Mouse (Mus musculus): ENCODE results near the gene Cep295. TPM values are rescaled to one million over a fixed set of nuclear protein-coding genes. Genes with fewer than 3 reads are reported as not detected.
"Not testable (repeated sequence)": the region's sequence is repeated elsewhere in the genome, so short reads cannot be mapped to it uniquely, and the experiment has no call there.

Cep295 gene
- polyA plus RNA-seq, 1 experiment from 2014 or later: 14.1 TPM

DNA sequence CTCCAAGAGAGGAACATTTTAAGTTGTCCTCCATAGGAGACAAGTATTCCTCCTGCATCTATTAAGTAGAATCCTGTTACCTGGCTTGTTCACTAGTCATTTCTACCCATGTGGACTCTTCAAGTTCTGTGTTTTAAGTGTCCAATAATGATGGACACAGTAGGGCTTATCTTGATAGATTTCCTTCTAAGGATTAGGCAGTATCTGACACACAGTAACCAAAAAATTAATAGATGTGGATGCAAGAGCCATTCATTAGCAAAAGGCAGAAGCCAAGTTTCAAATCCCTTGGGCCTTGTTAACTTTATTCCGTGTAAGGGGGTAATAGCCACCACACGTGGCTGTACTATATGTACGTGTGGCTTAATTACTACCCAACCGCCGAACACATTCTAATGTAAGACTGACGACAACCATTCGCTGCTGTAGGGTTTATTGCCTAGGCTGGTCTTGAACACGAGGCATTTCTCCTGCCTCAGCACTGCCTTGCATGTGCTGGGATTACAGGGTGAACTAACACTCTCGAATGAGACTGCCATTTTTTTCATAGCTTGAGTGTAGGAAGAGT, 588 bp downstream of the Cep295 start:
- DNase-seq (ENCODE audit: low spot score) (peak; percentile 32), ATAC-seq (ENCODE audit: low read depth) (peak; percentile 45; the same call in 1 of the 2 replicates)
- H3K36me3 ChIP-seq (ENCODE audit: control insufficient read depth, insufficient read depth, low read length): peaks cover 9% of the 10 kb centered on the region
- no peaks in the 10 kb centered on the region for H3K9me3 ChIP-seq (ENCODE audit: control insufficient read depth, low read length)
- under 1% methylated on average over 9 of the region's 9 CpGs for WGBS
- peak overlapping the region; percentile 90 for H3K4me3 ChIP-seq (ENCODE audit: low read depth, low read length)
- no peaks in the 10 kb centered on the region for H3K27me3 ChIP-seq (replicated peaks; ENCODE audit: control insufficient read depth, insufficient read depth, low read length)
- peak overlapping the region; percentile 78 for H3K4me2 ChIP-seq (ENCODE audit: low read depth, low read length)
- peaks cover 9% of the 10 kb centered on the region for H3K4me1 ChIP-seq (ENCODE audit: control insufficient read depth, insufficient read depth, low read length)
- H3K9ac ChIP-seq (ENCODE audit: low read depth, low read length): peak overlapping the region; percentile 91
- peak overlapping the region; percentile 81 for H3K27ac ChIP-seq (replicated peaks; ENCODE audit: low read depth, low read length)

DNA sequence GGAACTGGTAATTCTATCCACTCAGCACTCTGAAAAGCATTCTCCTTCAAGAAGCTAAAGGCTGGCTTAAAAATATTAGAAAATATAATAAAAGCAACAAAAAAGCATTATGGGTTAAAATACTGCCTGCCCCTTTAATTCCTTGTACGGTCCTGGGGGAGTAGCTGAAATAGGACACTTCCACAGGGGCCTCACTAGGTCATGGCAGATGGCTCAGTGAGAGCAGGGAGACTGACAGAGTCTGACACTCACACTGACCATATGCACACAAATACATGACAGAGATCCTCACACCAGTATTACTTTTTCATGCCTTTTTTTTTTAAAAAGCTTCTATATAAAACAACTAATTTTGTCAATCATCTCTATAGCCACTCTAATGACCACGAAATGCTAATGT, 7.7 kb downstream of the Cep295 start:
- Histone ChIP-seq H3K36me3 (ENCODE audit: control insufficient read depth, insufficient read depth, low read length) (peaks cover 63% of the 10 kb centered on the region), H3K9me3 (ENCODE audit: control insufficient read depth, low read length) (no peaks in the 10 kb centered on the region), H3K4me3 (ENCODE audit: low read depth, low read length) (no peak overlapping the region), H3K4me1 (ENCODE audit: control insufficient read depth, insufficient read depth, low read length) (no peaks in the 10 kb centered on the region), H3K4me2 (ENCODE audit: low read depth, low read length) (no peak overlapping the region), H3K9ac (ENCODE audit: low read depth, low read length) (no peak overlapping the region), H3K27me3 (replicated peaks; ENCODE audit: control insufficient read depth, insufficient read depth, low read length) (no peaks in the 10 kb centered on the region), H3K27ac (replicated peaks; ENCODE audit: low read depth, low read length) (no peak overlapping the region)
- WGBS: 55% methylated on average over 2 of the region's 2 CpGs
- DNase-seq (ENCODE audit: low spot score) (peak; percentile 7), ATAC-seq (ENCODE audit: low read depth) (peak; percentile 72; the same call in 1 of the 2 replicates)

DNA sequence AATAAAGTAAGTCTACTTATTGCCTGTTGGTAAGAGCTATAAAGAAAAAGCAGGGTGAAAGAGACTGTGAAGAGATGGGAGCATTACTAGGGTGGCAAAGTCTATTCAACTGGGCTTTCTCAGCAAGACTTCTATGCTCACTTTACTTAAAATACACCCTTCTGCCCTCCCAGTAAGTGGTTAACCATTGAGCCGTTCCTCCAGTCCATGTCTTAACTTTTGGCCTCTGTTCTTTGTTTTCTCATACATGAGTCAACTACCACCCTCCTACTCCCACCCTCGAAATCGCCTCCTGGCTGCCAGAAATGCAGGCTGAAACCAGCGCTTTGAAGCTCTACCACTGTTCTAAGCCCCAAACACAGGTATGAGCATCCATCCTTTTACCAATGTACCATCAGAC, 19.8 kb downstream of the Cep295 start:
- Histone ChIP-seq H3K4me1 (ENCODE audit: control insufficient read depth, insufficient read depth, low read length) (no peaks in the 10 kb centered on the region), H3K4me2 (ENCODE audit: low read depth, low read length) (no peak overlapping the region), H3K9ac (ENCODE audit: low read depth, low read length) (no peak overlapping the region), H3K27me3 (replicated peaks; ENCODE audit: control insufficient read depth, insufficient read depth, low read length) (no peaks in the 10 kb centered on the region), H3K4me3 (ENCODE audit: low read depth, low read length) (no peak overlapping the region), H3K36me3 (ENCODE audit: control insufficient read depth, insufficient read depth, low read length) (peaks cover 92% of the 10 kb centered on the region), H3K9me3 (ENCODE audit: control insufficient read depth, low read length) (no peaks in the 10 kb centered on the region), H3K27ac (replicated peaks; ENCODE audit: low read depth, low read length) (no peak overlapping the region)
- ATAC-seq (ENCODE audit: low read depth): no peak
- DNase-seq (ENCODE audit: low spot score): no peak
- WGBS: 92% methylated on average over 4 of the region's 4 CpGs

DNA sequence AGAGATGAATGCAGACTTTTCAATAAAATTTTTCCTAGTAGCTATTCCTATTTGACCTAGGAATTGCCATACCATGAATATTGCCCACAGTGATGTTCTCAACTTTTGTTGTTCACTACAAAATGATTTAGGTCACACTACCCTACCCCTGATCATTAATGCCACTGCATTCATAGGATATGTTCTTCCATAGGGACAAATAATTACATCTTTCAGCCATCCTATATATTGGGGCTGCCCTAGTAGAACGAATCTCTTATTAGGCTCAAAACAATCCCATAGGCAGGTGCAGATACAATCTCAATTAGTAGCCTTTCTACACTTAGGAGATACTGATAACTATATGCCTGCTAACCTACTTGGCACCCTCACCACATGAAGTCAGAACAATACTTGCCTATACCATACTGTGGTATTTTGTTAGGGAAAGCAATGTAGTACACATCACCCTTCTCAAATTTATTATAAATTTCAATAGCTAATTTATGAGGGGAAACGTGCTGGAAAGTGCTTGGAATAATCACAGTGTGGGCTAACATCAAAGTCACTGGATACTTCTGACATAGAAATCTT, 39.3 kb downstream of the Cep295 start:
- Histone ChIP-seq H3K4me1 (ENCODE audit: control insufficient read depth, insufficient read depth, low read length) (no peaks in the 10 kb centered on the region), H3K4me3 (ENCODE audit: low read depth, low read length) (no peak overlapping the region), H3K9ac (ENCODE audit: low read depth, low read length) (no peak overlapping the region), H3K27ac (replicated peaks; ENCODE audit: low read depth, low read length) (no peak overlapping the region), H3K27me3 (replicated peaks; ENCODE audit: control insufficient read depth, insufficient read depth, low read length) (no peaks in the 10 kb centered on the region), H3K36me3 (ENCODE audit: control insufficient read depth, insufficient read depth, low read length) (peaks cover 70% of the 10 kb centered on the region), H3K9me3 (ENCODE audit: control insufficient read depth, low read length) (no peaks in the 10 kb centered on the region), H3K4me2 (ENCODE audit: low read depth, low read length) (no peak overlapping the region)
- DNase-seq (ENCODE audit: low spot score) (no peak), ATAC-seq (ENCODE audit: low read depth) (no peak)
- 87% methylated on average over 2 of the region's 2 CpGs for WGBS

DNA sequence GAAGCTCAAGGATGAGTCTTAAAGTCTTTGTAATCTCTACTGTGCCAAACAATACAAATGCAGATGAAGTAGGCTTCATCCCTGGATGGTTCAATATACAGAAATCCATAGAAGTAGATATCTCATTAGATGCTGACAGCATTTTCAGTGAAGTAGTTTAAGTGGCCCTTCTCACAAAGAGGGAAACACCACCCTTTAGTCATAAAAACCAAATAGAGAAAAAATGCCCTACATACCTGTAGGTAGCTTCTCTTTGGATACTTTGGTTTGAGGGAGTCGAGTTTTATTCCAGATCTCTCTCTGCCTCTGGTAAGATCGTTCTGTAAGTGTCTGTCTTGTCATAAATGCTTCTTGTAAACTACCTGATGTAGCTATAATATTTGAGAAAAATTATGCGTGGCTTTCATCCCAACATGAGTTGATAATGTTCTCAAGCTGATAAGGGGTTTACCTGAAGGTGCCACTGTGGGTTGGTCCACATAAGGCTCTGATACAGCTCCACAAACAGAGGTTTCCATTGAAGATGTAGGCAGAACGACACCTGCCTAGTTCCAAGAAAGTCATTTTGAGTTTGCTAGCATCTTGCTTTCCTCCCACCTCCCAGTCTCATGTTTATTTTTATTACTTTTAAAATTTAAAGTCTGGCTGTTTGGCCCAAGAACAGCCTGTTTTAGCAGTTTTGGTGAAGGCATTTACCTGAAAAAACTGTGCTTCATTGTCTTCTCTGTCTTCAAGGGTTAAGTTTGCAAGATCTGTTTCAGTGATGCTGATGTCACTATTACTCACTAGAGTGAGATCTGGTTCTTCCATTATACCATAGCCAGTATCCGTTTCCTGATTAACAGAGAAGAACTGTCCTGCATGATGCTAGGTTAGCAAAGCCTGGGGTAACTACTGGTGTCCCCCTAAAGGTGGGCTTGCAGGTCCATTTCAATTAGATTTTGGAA, 40.1 kb downstream of the Cep295 start:
- Histone ChIP-seq H3K4me2 (ENCODE audit: low read depth, low read length) (no peak overlapping the region), H3K27me3 (replicated peaks; ENCODE audit: control insufficient read depth, insufficient read depth, low read length) (no peaks in the 10 kb centered on the region), H3K9me3 (ENCODE audit: control insufficient read depth, low read length) (no peaks in the 10 kb centered on the region), H3K4me3 (ENCODE audit: low read depth, low read length) (no peak overlapping the region), H3K27ac (replicated peaks; ENCODE audit: low read depth, low read length) (no peak overlapping the region), H3K4me1 (ENCODE audit: control insufficient read depth, insufficient read depth, low read length) (no peaks in the 10 kb centered on the region), H3K9ac (ENCODE audit: low read depth, low read length) (no peak overlapping the region), H3K36me3 (ENCODE audit: control insufficient read depth, insufficient read depth, low read length) (peaks cover 67% of the 10 kb centered on the region)
- DNase-seq (ENCODE audit: low spot score) (no peak), ATAC-seq (ENCODE audit: low read depth) (no peak)
- 62% methylated on average over 5 of the region's 5 CpGs for WGBS

DNA sequence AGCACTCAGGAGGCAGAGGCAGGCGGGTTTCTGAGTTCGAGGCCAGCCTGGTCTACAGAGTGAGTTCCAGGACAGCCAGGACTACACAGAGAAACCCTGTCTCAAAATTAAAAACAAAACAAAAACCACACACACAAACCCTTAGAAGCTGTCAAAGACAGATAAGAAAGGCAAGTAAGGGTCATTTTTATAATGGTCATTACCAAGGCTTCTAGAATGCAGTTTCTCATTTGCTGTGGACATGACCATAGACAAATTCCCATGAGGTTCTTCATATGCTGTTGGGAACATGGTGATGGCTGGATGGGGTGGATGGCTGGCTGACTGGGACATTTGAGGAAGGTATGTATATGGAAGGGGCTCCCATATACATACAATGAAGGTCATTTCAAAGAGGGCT, 41.3 kb downstream of the Cep295 start:
- not testable (repeated sequence) for H3K4me1 ChIP-seq (ENCODE audit: control insufficient read depth, insufficient read depth, low read length); H3K9me3 ChIP-seq (ENCODE audit: control insufficient read depth, low read length); H3K9ac ChIP-seq (ENCODE audit: low read depth, low read length); H3K27me3 ChIP-seq (replicated peaks; ENCODE audit: control insufficient read depth, insufficient read depth, low read length); ATAC-seq (ENCODE audit: low read depth); H3K27ac ChIP-seq (replicated peaks; ENCODE audit: low read depth, low read length); H3K4me2 ChIP-seq (ENCODE audit: low read depth, low read length); DNase-seq (ENCODE audit: low spot score); H3K4me3 ChIP-seq (ENCODE audit: low read depth, low read length)
- WGBS: 80% methylated on average over 1 of the region's 2 CpGs
- peaks cover 65% of the 10 kb centered on the region for H3K36me3 ChIP-seq (ENCODE audit: control insufficient read depth, insufficient read depth, low read length)

DNA sequence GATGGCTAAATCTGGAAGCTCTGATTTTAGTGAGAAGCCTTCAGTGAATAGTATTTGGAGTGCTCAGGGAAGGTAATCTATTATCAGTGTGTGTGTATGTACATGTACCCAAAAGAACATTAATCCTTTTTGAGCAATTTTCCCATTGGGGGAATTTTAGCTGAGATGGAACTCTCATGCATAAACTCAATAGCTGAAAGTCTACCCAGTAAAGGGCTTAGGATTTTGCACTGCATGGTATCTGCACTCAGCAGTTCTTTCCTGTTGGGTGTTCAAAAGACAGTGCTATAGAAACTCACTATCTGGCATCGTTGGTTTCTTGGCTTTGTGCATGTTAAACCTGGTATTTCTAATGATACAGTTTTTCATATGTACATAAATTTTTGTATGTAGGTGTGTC, 43.0 kb downstream of the Cep295 start:
- H3K4me3 ChIP-seq (ENCODE audit: low read depth, low read length): no peak overlapping the region
- H3K27me3 ChIP-seq (replicated peaks; ENCODE audit: control insufficient read depth, insufficient read depth, low read length): no peaks in the 10 kb centered on the region
- H3K36me3 ChIP-seq (ENCODE audit: control insufficient read depth, insufficient read depth, low read length): peaks cover 69% of the 10 kb centered on the region
- no peaks in the 10 kb centered on the region for H3K9me3 ChIP-seq (ENCODE audit: control insufficient read depth, low read length)
- H3K9ac ChIP-seq (ENCODE audit: low read depth, low read length): no peak overlapping the region
- 0 out of 2 replicates have a peak, but pooled peaks cover under 1% of the 10 kb centered on the region for H3K4me1 ChIP-seq (ENCODE audit: control insufficient read depth, insufficient read depth, low read length)
- DNase-seq (ENCODE audit: low spot score) (no peak), ATAC-seq (ENCODE audit: low read depth) (no peak)
- H3K27ac ChIP-seq (replicated peaks; ENCODE audit: low read depth, low read length): no peak overlapping the region
- H3K4me2 ChIP-seq (ENCODE audit: low read depth, low read length): no peak overlapping the region
- WGBS: 97% methylated on average over 1 of the region's 1 CpGs

DNA sequence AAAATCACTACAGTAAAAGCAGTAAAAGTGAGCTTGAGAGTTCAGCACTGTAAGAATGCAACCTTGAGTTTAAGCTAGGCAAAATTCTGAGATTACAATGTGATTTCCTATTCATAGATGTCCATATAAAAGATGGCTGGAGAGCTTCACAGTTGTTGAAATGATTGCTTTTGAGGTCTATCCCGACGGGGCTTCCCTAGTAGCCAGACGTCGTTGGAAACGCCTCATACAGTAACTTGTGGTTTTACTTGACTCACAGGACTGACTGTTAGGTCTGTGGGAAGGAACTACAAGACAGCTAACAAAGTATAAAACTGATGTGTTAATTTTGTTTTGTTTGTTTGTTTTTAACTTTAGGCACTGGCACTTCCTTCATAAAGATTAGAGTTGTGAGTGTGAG, 44.0 kb downstream of the Cep295 start:
- Histone ChIP-seq H3K36me3 (ENCODE audit: control insufficient read depth, insufficient read depth, low read length) (peaks cover 78% of the 10 kb centered on the region), H3K4me3 (ENCODE audit: low read depth, low read length) (no peak overlapping the region), H3K9ac (ENCODE audit: low read depth, low read length) (no peak overlapping the region), H3K27me3 (replicated peaks; ENCODE audit: control insufficient read depth, insufficient read depth, low read length) (no peaks in the 10 kb centered on the region), H3K4me2 (ENCODE audit: low read depth, low read length) (no peak overlapping the region), H3K27ac (replicated peaks; ENCODE audit: low read depth, low read length) (no peak overlapping the region), H3K4me1 (ENCODE audit: control insufficient read depth, insufficient read depth, low read length) (peaks cover 8% of the 10 kb centered on the region), H3K9me3 (ENCODE audit: control insufficient read depth, low read length) (no peaks in the 10 kb centered on the region)
- 82% methylated on average over 5 of the region's 5 CpGs for WGBS
- no peak for ATAC-seq (ENCODE audit: low read depth)
- DNase-seq (ENCODE audit: low spot score): no peak
